Mouse (Mus musculus) forebrain, embryonic 16.5 days (tissue): ENCODE measurements around the gene Zc3h12c. TPM values are rescaled to one million over a fixed set of nuclear protein-coding genes. Genes with fewer than 3 reads are reported as not detected.
A peak's percentile ranks its signal among the peaks of the same experiment; 100 is the strongest.

Experiments
- ATAC-seq: fragments of 200-750 bp; cut with Nextera tagmentation; 2 replicates; pipeline ENCODE4 v1.8.0; 2017; ENCODE audit warnings: mild to moderate bottlenecking, moderate library complexity
- H3K27ac ChIP-seq: fragments of 300-500 bp; sonication (generic); 2 replicates; pipeline ENCODE4 v1.5.1; 2014; ENCODE audit warnings: low read length, control low read depth
- H3K27me3 ChIP-seq: fragments of 300-500 bp; sonication (generic); replicated peaks from 2 replicates; pipeline ENCODE4 v1.6.1; 2014; ENCODE audit warnings: low read length; ENCODE audit not compliant: control insufficient read depth, insufficient read depth
- H3K36me3 ChIP-seq: fragments of 300-500 bp; sonication (generic); 2 replicates; pipeline ENCODE4 v1.6.1; 2014; ENCODE audit not compliant: control insufficient read depth, insufficient read depth
- H3K4me1 ChIP-seq: fragments of 300-500 bp; sonication (generic); replicated peaks from 2 replicates; pipeline ENCODE4 v1.6.1; 2014; ENCODE audit warnings: low read length; ENCODE audit not compliant: control insufficient read depth, insufficient read depth
- H3K4me2 ChIP-seq: fragments of 300-500 bp; sonication (generic); 2 replicates; pipeline ENCODE4 v1.6.1; 2014; ENCODE audit warnings: mild to moderate bottlenecking, low read length, control low read depth
- H3K4me3 ChIP-seq: fragments of 300-500 bp; sonication (generic); replicated peaks from 2 replicates; pipeline ENCODE4 v1.5.1; 2014; ENCODE audit warnings: mild to moderate bottlenecking, low read length, control low read depth
- H3K9ac ChIP-seq: fragments of 300-500 bp; sonication (generic); replicated peaks from 2 replicates; pipeline ENCODE4 v1.6.1; 2014; ENCODE audit warnings: low read depth, low read length, control low read depth
- H3K9me3 ChIP-seq: fragments of 300-500 bp; sonication (generic); 2 replicates; pipeline ENCODE4 v1.6.1; 2016; ENCODE audit warnings: low read length; ENCODE audit not compliant: control insufficient read depth
- WGBS: fragments of 180-500 bp; shearing (Covaris S2); extraction: QIAGEN DNeasy Blood & Tissue Kit; methylation state at CpG from one replicate; pipeline ENCODE4 v1.1.7; 2014; 5-methylcytosine and 5-hydroxymethylcytosine counted together
- polyA plus RNA-seq: library from polyadenylated mRNA; unstranded; fragments of >200 nt; fragmentation: Nextera tagmentation; extraction: Ambion mirVana; gene quantifications from 2 replicates; pipeline ENCODE4 v1.2.1, GENCODE M21; 2015

Zc3h12c gene
- polyA plus RNA-seq, 1 experiment from 2014 or later: 6.4 TPM

DNA sequence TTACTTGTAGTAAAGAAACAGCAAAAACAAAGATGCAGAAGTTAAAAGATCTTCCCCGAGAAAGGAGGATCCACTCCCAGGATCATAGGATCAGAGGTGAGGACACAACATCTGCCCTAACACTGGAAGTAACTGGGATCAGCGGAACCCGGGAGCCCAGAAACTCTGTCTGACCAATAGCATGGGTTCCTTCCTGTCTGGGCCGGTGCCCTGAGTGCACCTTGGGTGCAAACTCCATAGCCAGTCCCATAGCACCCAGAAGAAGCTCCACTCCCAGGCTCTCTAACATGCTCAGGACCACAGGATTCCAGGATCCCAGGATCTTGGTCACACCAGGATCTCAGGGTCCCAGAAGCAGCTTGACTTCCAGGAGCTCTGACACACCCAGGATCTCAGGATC lies 13.0 kb downstream of the Zc3h12c start:
- no peaks in the 10 kb centered on the region for H3K27me3 ChIP-seq
- no peak for ATAC-seq
- 75% methylated on average over 4 of the region's 4 CpGs for WGBS

DNA sequence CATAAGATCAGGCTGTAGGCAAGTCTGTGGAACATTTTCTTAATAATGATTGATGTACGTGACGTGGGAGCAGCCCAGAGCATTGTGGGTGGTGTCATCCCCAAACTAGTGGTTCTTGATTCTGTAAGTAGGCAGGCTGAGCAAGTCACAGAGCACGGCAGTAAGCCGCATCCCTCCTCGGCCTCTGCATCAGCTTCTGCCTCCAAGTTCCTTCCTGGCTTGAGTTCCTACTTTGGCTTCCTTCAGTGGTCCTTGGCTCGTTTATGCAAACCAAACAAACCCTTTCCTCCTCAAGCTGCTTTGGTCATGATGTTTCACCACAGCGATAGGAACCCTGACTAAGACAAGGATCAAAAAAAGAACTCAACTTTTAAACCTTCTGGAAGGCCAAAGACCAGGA lies 14.1 kb downstream of the Zc3h12c start:
- H3K9ac ChIP-seq: no peak overlapping the region
- H3K9me3 ChIP-seq: no peaks in the 10 kb centered on the region
- H3K27me3 ChIP-seq: no peaks in the 10 kb centered on the region
- no peak overlapping the region for H3K4me2 ChIP-seq
- no peaks in the 10 kb centered on the region for H3K36me3 ChIP-seq
- no peak overlapping the region for H3K4me3 ChIP-seq
- no peak overlapping the region for H3K27ac ChIP-seq
- WGBS: 71% methylated on average over 7 of the region's 7 CpGs
- no peak for ATAC-seq
- peaks cover 19% of the 10 kb centered on the region for H3K4me1 ChIP-seq

More for the DNA sequence above, 13.0 kb downstream of the Zc3h12c start:
- Histone ChIP-seq H3K9ac (no peak overlapping the region), H3K36me3 (no peaks in the 10 kb centered on the region), H3K4me3 (no peak overlapping the region), H3K4me2 (no peak overlapping the region), H3K9me3 (no peaks in the 10 kb centered on the region), H3K27ac (no peak overlapping the region), H3K4me1 (peaks cover 15% of the 10 kb centered on the region; the same call in 1 of the 2 replicates)

DNA sequence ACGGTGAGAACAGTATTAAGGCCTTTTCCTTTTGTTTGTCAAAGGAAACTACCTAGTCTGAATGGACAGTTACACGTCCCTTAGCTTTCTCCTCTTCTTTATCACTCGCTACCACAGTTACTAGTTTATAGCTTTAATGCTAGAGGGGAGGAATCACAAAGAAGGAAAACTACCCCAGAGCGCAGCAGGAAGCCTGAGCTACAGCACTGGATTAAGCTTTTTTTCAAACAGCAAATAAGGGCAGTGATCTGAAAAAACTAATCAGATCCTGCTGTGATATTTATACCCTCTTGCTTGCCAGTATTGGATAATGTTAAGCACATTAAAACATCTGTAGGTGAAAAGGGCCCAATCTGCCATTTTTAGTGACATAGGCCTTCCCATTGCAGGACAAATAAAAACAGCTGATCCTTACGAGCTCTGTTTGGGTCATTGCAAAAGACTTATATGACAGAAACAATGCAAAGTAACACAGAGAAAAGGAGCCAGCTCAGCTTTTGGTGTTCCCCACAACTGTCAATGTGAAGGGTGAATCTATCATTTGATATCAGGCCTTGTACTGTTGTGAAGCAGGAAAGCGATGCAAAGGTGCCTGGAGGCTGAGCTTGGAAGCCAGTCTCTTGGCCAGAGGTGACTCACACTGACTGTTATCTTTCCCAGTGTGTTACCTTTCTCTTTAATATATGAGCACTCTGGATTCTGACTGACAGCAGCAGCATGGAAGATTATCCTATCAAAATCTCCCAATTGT lies 16.1 kb downstream of the Zc3h12c start:
- Histone ChIP-seq H3K27ac (no peak overlapping the region), H3K27me3 (no peaks in the 10 kb centered on the region), H3K9me3 (no peaks in the 10 kb centered on the region), H3K4me1 (peaks cover 29% of the 10 kb centered on the region), H3K9ac (no peak overlapping the region), H3K4me3 (no peak overlapping the region), H3K36me3 (no peaks in the 10 kb centered on the region), H3K4me2 (no peak overlapping the region)
- ATAC-seq: no peak
- 35% methylated on average over 6 of the region's 6 CpGs for WGBS

DNA sequence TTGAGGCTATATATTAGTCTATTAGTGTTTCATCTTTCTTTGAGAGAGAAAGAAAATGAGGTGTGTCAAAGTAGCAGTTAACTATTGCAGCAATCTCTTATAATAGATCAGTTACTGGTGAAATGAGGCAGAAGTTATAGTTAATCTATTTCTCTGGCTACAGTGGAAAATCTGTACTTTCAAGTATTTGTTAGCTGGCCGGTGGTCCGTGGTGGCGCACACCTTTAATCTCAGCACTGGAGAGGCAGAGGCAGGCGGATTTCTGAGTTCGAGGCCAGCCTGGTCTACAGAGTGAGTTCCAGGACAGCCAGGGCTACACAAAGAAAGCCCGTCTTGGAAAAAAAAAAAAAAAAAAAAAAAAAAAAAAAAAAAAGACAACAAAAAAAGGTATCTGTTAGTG lies 18.6 kb downstream of the Zc3h12c start:
- Histone ChIP-seq H3K9me3 (no peaks in the 10 kb centered on the region), H3K4me2 (no peak overlapping the region), H3K27me3 (no peaks in the 10 kb centered on the region), H3K27ac (no peak overlapping the region; the same call in 1 of the 2 replicates), H3K4me3 (no peak overlapping the region), H3K36me3 (no peaks in the 10 kb centered on the region), H3K4me1 (peaks cover 32% of the 10 kb centered on the region), H3K9ac (no peak overlapping the region)
- no peak for ATAC-seq
- WGBS: 42% methylated on average over 6 of the region's 6 CpGs

DNA sequence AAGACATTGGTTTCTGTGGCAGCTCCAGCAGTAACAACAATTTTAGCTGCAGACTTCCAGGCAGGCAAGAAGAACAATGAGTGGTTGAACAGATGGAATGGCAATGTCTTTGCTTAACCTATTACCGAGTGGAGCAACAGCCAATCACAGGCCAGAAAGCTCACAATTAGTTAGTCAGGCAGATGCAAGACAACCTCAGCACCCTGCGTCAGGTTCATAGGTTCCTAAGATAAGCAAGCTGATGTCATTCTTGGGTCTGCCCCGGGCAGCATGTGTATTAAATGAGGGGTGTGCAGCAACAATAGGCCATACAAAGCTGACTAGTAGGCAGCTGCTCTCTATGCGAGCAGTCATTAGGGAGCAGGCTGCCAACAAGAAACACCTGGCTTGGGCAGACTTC lies 19.1 kb downstream of the Zc3h12c start:
- peaks cover 35% of the 10 kb centered on the region for H3K4me1 ChIP-seq
- no peaks in the 10 kb centered on the region for H3K36me3 ChIP-seq
- H3K9me3 ChIP-seq: no peaks in the 10 kb centered on the region
- ATAC-seq: peak; percentile 84
- H3K27ac ChIP-seq: peak overlapping the region; percentile 90
- H3K4me3 ChIP-seq: peak overlapping the region; percentile 48
- H3K27me3 ChIP-seq: no peaks in the 10 kb centered on the region
- WGBS: 4% methylated on average over 4 of the region's 4 CpGs
- H3K4me2 ChIP-seq: peak overlapping the region; percentile 55
- H3K9ac ChIP-seq: peak overlapping the region; percentile 59

DNA sequence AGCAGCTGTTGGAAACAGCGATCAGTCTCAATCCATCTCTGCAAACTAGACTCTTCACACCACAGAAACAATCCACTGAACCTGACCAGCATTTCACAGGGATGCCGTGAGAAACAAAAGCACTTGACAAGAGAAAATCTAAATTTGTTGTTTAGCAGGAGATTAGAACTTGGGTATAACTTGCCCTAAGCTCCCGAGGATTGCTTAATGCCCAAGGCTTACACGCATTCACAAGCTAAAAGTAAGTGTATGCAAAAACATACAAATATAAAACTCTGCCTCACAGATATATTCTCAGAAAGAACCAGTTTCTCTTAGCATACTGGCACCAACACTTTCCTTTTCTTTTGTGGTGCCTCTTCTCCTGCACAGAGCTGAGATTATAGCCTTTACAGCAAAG lies 19.5 kb downstream of the Zc3h12c start:
- Histone ChIP-seq H3K4me2 (peak overlapping the region; percentile 55), H3K27ac (peak overlapping the region; percentile 90), H3K4me3 (peak overlapping the region; percentile 48), H3K27me3 (no peaks in the 10 kb centered on the region), H3K4me1 (peaks cover 35% of the 10 kb centered on the region), H3K9ac (peak overlapping the region; percentile 59), H3K9me3 (no peaks in the 10 kb centered on the region), H3K36me3 (peaks cover under 1% of the 10 kb centered on the region; the same call in 1 of the 2 replicates)
- 10% methylated on average over 4 of the region's 4 CpGs for WGBS
- ATAC-seq: no peak

DNA sequence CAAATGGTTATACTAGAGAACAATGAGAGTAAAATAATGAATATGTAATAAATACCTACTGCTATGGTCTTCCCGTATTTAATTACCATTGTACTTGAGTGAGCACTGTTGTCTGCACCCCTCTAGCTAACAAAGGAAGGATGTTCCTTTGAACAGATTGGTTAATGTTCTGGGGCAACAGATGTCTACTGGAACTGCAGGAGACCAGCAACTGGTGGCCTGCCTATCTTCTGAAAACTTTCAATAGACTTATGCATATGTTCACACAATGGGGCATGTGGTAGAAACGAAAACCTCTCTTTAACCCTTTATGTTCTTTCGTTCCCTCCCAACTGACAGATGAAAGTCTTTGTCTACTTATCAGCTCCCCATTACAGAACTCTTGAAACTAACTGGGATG lies 20.1 kb downstream of the Zc3h12c start:
- H3K4me1 ChIP-seq: peaks cover 33% of the 10 kb centered on the region
- peak overlapping the region; percentile 90 for H3K27ac ChIP-seq
- no peaks in the 10 kb centered on the region for H3K27me3 ChIP-seq
- 3% methylated on average over 3 of the region's 3 CpGs for WGBS
- H3K36me3 ChIP-seq: peaks cover 2% of the 10 kb centered on the region; the same call in 1 of the 2 replicates
- H3K9me3 ChIP-seq: no peaks in the 10 kb centered on the region
- H3K9ac ChIP-seq: peak overlapping the region; percentile 59; the same call in 1 of the 2 replicates
- H3K4me3 ChIP-seq: peak overlapping the region; percentile 48
- no peak for ATAC-seq
- H3K4me2 ChIP-seq: peak overlapping the region; percentile 55

DNA sequence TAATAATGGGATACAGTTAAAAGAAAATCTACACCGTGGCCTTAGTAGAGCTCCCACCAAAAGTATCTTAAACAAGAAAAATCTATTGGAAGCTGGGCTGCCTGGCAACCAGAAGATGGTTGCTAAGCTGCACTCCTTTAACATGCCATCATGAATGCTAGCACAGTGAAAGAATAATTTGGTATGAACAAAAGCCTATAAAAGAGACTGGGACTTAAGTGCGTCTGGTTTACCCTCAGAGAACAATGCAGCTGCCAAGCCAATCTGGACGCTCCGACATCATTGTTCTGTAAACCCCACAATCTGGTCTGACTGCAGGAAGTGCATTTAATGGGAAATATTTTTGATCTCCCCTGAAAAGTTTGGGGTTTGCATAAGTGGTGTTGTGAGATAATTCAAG lies 22.1 kb downstream of the Zc3h12c start:
- Histone ChIP-seq H3K36me3 (peaks cover 2% of the 10 kb centered on the region; the same call in 1 of the 2 replicates), H3K9me3 (no peaks in the 10 kb centered on the region), H3K4me2 (peak overlapping the region; percentile 47), H3K27me3 (no peaks in the 10 kb centered on the region), H3K9ac (0 out of 2 replicates have a peak overlapping the region, but pooled peaks have one; percentile 25), H3K4me3 (peak overlapping the region; percentile 13), H3K27ac (peak overlapping the region; percentile 54), H3K4me1 (peaks cover 33% of the 10 kb centered on the region)
- ATAC-seq: peak; percentile 82
- WGBS: 3% methylated on average over 4 of the region's 4 CpGs

DNA sequence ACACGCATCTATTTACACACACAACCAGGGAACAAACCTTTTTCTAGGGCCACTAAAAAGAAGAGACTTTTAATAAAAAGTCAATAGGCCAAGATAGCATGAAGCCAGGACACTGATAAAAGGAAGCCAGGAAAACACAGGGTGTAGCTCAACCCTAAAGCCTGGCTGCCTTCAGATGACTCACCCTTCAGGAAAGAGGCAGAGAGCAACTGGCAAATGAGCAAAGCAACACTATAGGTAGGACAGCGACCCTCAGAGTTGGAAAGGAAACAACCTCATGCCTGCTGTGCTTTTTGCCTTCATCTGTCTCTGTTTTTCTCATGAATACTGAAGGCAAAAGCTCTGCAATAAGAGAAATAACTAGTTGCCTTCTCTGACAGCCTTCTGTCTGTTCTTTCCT lies 35.6 kb downstream of the Zc3h12c start:
- peaks cover 4% of the 10 kb centered on the region; the same call in 1 of the 2 replicates for H3K36me3 ChIP-seq
- no peaks in the 10 kb centered on the region for H3K27me3 ChIP-seq
- no peaks in the 10 kb centered on the region for H3K9me3 ChIP-seq
- no peak for ATAC-seq
- no peak overlapping the region for H3K4me2 ChIP-seq
- no peak overlapping the region for H3K4me3 ChIP-seq
- no peaks in the 10 kb centered on the region for H3K4me1 ChIP-seq
- WGBS: 72% methylated on average over 2 of the region's 2 CpGs
- H3K9ac ChIP-seq: no peak overlapping the region
- H3K27ac ChIP-seq: no peak overlapping the region
